Mouse (Mus musculus) left cerebral cortex, postnatal 25 days (tissue): ENCODE data around the gene Gal3st3. TPM values are rescaled to one million over a fixed set of nuclear protein-coding genes. Genes with fewer than 3 reads are reported as not detected.

Source experiments
- total RNA-seq, 2 experiments: library from RNA; stranded (reverse); gene quantifications; 2 replicates each; pipeline ENCODE4 v1.2.3; 2021

The Gal3st3 gene
- total RNA-seq, 2 experiments from 2014 or later, result 84.3 to 92.4 TPM

Other genes with a start within 250 kb of the Gal3st3 start
- 10 to 100 TPM; 92.7 to 93.9 TPM for gene Rin1, start 247.8 kb upstream of the Gal3st3 start, total RNA-seq
- gene Cd248, start 230.3 kb upstream of the Gal3st3 start, total RNA-seq, result 1 to 10 TPM; 4.6 to 5.4 TPM
- gene Tmem151a, start 212.8 kb upstream of the Gal3st3 start, total RNA-seq, result 100 to 1,000 TPM; 163 to 164 TPM
- 10 to 100 TPM; 24.6 to 26.0 TPM for gene Yif1a, start 209.8 kb upstream of the Gal3st3 start, total RNA-seq
- 100 to 1,000 TPM; 274 to 282 TPM for gene Cnih2, start 199.8 kb upstream of the Gal3st3 start, total RNA-seq
- 100 to 1,000 TPM; 157 to 159 TPM for gene Rab1b, start 191.3 kb upstream of the Gal3st3 start, total RNA-seq
- gene Klc2, start 179.8 kb upstream of the Gal3st3 start, total RNA-seq, result 100 to 1,000 TPM; 245 to 251 TPM
- gene Pacs1, start 25.2 kb upstream of the Gal3st3 start, total RNA-seq, result 10 to 100 TPM; 60.3 to 62.2 TPM
- gene Sf3b2, start 2.9 kb upstream of the Gal3st3 start, total RNA-seq, result 100 to 1,000 TPM; 196 to 198 TPM
- gene Catsper1, start 37.4 kb downstream of the Gal3st3 start, total RNA-seq, result not detected
- gene Cst6, start 51.2 kb downstream of the Gal3st3 start, total RNA-seq, result 10 to 100 TPM; 21.2 to 23.9 TPM
- 10 to 100 TPM; 24.9 to 25.6 TPM for gene Eif1ad, start 68.4 kb downstream of the Gal3st3 start, total RNA-seq
- 10 to 100 TPM; 83.4 to 84.4 TPM for gene Banf1, start 68.8 kb downstream of the Gal3st3 start, total RNA-seq
- gene Sart1, start 90.4 kb downstream of the Gal3st3 start, total RNA-seq, result 10 to 100 TPM; 87.9 to 92.8 TPM
- not detected for gene Tsga10ip, start 104.2 kb downstream of the Gal3st3 start, total RNA-seq
- 100 to 1,000 TPM; 197 to 233 TPM for gene Drap1, start 126.6 kb downstream of the Gal3st3 start, total RNA-seq
- 10 to 100 TPM; 70.2 to 73.3 TPM for gene AI837181, start 126.8 kb downstream of the Gal3st3 start, total RNA-seq
- not detected for gene Fosl1, start 149.2 kb downstream of the Gal3st3 start, total RNA-seq
- gene Ccdc85b, start 159.6 kb downstream of the Gal3st3 start, total RNA-seq, result 10 to 100 TPM; 26.4 to 27.9 TPM
- 10 to 100 TPM; 81.9 to 92.9 TPM for gene Fibp, start 162.3 kb downstream of the Gal3st3 start, total RNA-seq
- gene Ctsw, start 170.2 kb downstream of the Gal3st3 start, total RNA-seq, result under 1 TPM; 0.73 to 0.80 TPM
- gene Efemp2, start 175.6 kb downstream of the Gal3st3 start, total RNA-seq, result 10 to 100 TPM; 15.2 to 16.4 TPM
- gene Mus81, start 190.1 kb downstream of the Gal3st3 start, total RNA-seq, result 10 to 100 TPM; 30.7 to 30.9 TPM
- gene Cfl1, start 192.1 kb downstream of the Gal3st3 start, total RNA-seq, result 1,000 to 10,000 TPM; 1,474 to 1,552 TPM
- gene 1700020D05Rik, start 205.5 kb downstream of the Gal3st3 start, total RNA-seq, result 1 to 10 TPM; 5.1 to 7.7 TPM
- gene Snx32, start 212.2 kb downstream of the Gal3st3 start, total RNA-seq, result 10 to 100 TPM; 80.4 to 81.0 TPM